Mouse (Mus musculus) cerebellum, adult 2 months (tissue): ENCODE measurements around the gene Cmtm1. TPM values are rescaled to one million over a fixed set of nuclear protein-coding genes. Genes with fewer than 3 reads are reported as not detected.

Source experiments
- DNase-seq, 2 experiments: peaks; one replicate each; pipeline ENCODE4 v3.0.0; 2021
- H3K27ac ChIP-seq: fragments of 200-500 bp; 2 replicates; pipeline ENCODE4 v1.5.1; 2012; ENCODE audit warnings: low read length, control low read depth, inconsistent platforms; ENCODE audit not compliant: insufficient read depth
- H3K27me3 ChIP-seq: fragments of 200-500 bp; 2 replicates; pipeline ENCODE4 v1.6.1; 2012; ENCODE audit warnings: inconsistent platforms, mild to moderate bottlenecking, low read length, moderate library complexity; ENCODE audit not compliant: control insufficient read depth, insufficient read depth
- H3K4me1 ChIP-seq: fragments of 200-500 bp; 2 replicates; pipeline ENCODE4 v1.6.1; 2011; ENCODE audit warnings: low read length; ENCODE audit not compliant: control insufficient read depth, insufficient read depth
- H3K4me3 ChIP-seq: fragments of 200-500 bp; replicated peaks from 2 replicates; pipeline ENCODE3; 2011; ENCODE audit warnings: mild to moderate bottlenecking, low read depth, low read length, control low read depth; ENCODE audit not compliant: insufficient read depth
- CTCF ChIP-seq: fragments of 200-500 bp; IDR thresholded peaks from 2 replicates; pipeline ENCODE4 v1.5.1; 2011; ENCODE audit warnings: low read depth, mild to moderate bottlenecking, control low read depth, low read length, moderate library complexity, borderline replicate concordance; ENCODE audit not compliant: insufficient read depth
- POLR2A ChIP-seq: fragments of 200-500 bp; IDR thresholded peaks from 2 replicates; pipeline ENCODE4 v1.6.1; 2011; ENCODE audit warnings: low read length, control low read depth, borderline replicate concordance; ENCODE audit not compliant: insufficient read depth
- WGBS: fragments of 180-500 bp; shearing (Covaris S2); methylation state at CpG from one replicate; pipeline ENCODE4 v1.1.7; 2018; 5-methylcytosine and 5-hydroxymethylcytosine counted together
- polyA plus RNA-seq: library from polyadenylated mRNA; depleted of rRNA; stranded (reverse); fragments of >200 nt; gene quantifications from 2 replicates; pipeline ENCODE4 v1.2.3, GENCODE M21; 2012; rRNA removed

Cmtm1 gene
- polyA plus RNA-seq, 1 experiment: not detected

DNA sequence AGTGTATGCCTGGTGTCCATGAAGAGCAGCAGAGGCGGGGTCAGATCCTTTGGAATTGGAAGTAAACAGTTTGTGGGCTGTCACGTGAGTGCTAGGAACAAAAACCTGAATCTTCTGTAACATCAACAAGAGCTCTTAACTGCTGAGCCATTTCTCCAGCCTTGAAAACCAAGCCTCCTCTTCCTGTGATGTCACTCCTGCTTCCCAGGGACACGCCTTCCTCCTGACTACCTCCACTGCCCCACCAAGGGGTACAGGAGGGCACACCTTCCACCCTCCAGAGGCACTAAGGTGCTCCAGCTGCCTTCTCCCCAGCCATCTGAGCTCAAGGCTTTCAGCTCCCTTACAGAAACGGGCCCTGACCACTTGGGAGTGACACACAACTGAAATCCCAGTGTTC lies 63.3 kb downstream of the Cmtm1 start:
- Histone ChIP-seq H3K27me3 (no peaks in the 10 kb centered on the region), H3K4me1 (peaks cover 4% of the 10 kb centered on the region; the same call in 1 of the 2 replicates), H3K4me3 (no peak overlapping the region), H3K27ac (no peak overlapping the region)
- 89% methylated on average over 4 of the region's 4 CpGs for WGBS
- TF ChIP-seq CTCF (no peak), POLR2A (no peak)
- DNase-seq: no peak

Other genes starting within 250 kb of the Cmtm1 start
- gene Cdh5, start 208.5 kb downstream of the Cmtm1 start, polyA plus RNA-seq: 9.9 and 10.3 TPM in 2 replicates
- gene Bean1, start 139.7 kb downstream of the Cmtm1 start, polyA plus RNA-seq: 21.8 and 23.0 TPM in 2 replicates
- gene Tk2, start 61.6 kb downstream of the Cmtm1 start, polyA plus RNA-seq: 37.2 and 38.4 TPM in 2 replicates
- gene Cklf, start 59.3 kb downstream of the Cmtm1 start, polyA plus RNA-seq: 6.9 and 7.9 TPM in 2 replicates
- not detected in 2 replicates for gene Cmtm2a, start 17.0 kb downstream of the Cmtm1 start, polyA plus RNA-seq
- not detected in 2 replicates for gene Gm45711, start 64 bp downstream of the Cmtm1 start, polyA plus RNA-seq
- gene Gm11020, start 11.4 kb upstream of the Cmtm1 start, polyA plus RNA-seq: not detected in 2 replicates
- gene Cmtm2b, start 12.1 kb upstream of the Cmtm1 start, polyA plus RNA-seq: not detected in 2 replicates
- 16.9 and 18.6 TPM in 2 replicates for gene Cmtm3, start 29.3 kb upstream of the Cmtm1 start, polyA plus RNA-seq
- gene Cmtm4, start 85.7 kb upstream of the Cmtm1 start, polyA plus RNA-seq: 31.1 and 33.3 TPM in 2 replicates
- 174 and 191 TPM in 2 replicates for gene Dync1li2, start 132.9 kb upstream of the Cmtm1 start, polyA plus RNA-seq
- gene Terb1, start 199.8 kb upstream of the Cmtm1 start, polyA plus RNA-seq: 0.23 and 0.40 TPM in 2 replicates
- 96.1 and 96.5 TPM in 2 replicates for gene Nae1, start 224.5 kb upstream of the Cmtm1 start, polyA plus RNA-seq
- gene Car7, start 224.5 kb upstream of the Cmtm1 start, polyA plus RNA-seq: 59.8 and 67.8 TPM in 2 replicates